Mouse (Mus musculus): ENCODE data around the gene Tnr. TPM values are rescaled to one million over a fixed set of nuclear protein-coding genes. Genes with fewer than 3 reads are reported as not detected.

Gene Tnr
- total RNA-seq (2012; rRNA removed), result not detected in 2 replicates
- not detected in 2 replicates for total RNA-seq (2014; rRNA removed)
- polyA plus RNA-seq (2012; ENCODE audit: insufficient read length, low read depth), result not detected in 2 replicates

- H3K27me3 ChIP-seq (replicated peaks), result peaks cover 80% of the 10 kb centered on the region
- dilution Hi-C loops (cut with MboI; ENCODE audit: extremely low pct_ligation_motif_present, extremely low pct_unique_long_range_greater_than_20kb, low sequenced_read_pairs) (no loop called here), in situ Hi-C loops (cut with MboI; ENCODE audit: low pct_ligation_motif_present, low pct_unique_long_range_greater_than_20kb, low sequenced_read_pairs) (no loop called here)
- no peak for TF ChIP-seq ZC3H11A (IDR thresholded peaks at IDR 0.05; ENCODE audit: low read depth, low read length)
- peak; percentile 47 for TF ChIP-seq RAD21 (IDR thresholded peaks at IDR 0.05; ENCODE audit: low read depth, low read length)
- TF ChIP-seq CTCF (conservative IDR thresholded peaks at IDR 0.05 in 1 of 2, IDR thresholded peaks at IDR 0.05 in 1 of 2; ENCODE audit: low read depth in 2 of 2, low read length in 2 of 2), result peak; percentile 33 to 70; a peak in 2 of 4 replicates
- TF ChIP-seq CHD1 (IDR thresholded peaks at IDR 0.05; ENCODE audit: low read depth, low read length), result no peak
- TF ChIP-seq ZNF384 (IDR thresholded peaks at IDR 0.05; ENCODE audit: low read depth, low read length), result peak; percentile 21; the same call in 1 of the 2 replicates
- TF ChIP-seq SMC3 (IDR thresholded peaks at IDR 0.05; ENCODE audit: low read depth, low read length), result peak; percentile 60
- H3K27ac ChIP-seq (ENCODE audit: insufficient read depth, low read depth), result no peak within 1 kb of the TSS
- peaks cover 4% of the 10 kb centered on the region for H3K9me3 ChIP-seq (replicated peaks; ENCODE audit: low read length)
- H3K9ac ChIP-seq (ENCODE audit: insufficient read depth, low read depth), result no peak within 1 kb of the TSS
- H3K79me2 ChIP-seq (replicated peaks; ENCODE audit: control insufficient read depth, extremely low read depth, insufficient read depth, poor library complexity, severe bottlenecking), result no peaks in the 10 kb centered on the region
- H3K4me2 ChIP-seq (ENCODE audit: insufficient read depth, low read depth, poor library complexity, severe bottlenecking), result no peak within 1 kb of the TSS
- no peaks in the 10 kb centered on the region for H3K4me1 ChIP-seq (ENCODE audit: control insufficient read depth in 1 of 2, insufficient read depth in 2 of 2)
- no peak within 1 kb of the TSS for H3K4me3 ChIP-seq (replicated peaks in 1 of 3; ENCODE audit: low read depth in 2 of 3, low read length in 2 of 3, poor library complexity in 1 of 3)
- no peaks in the 10 kb centered on the region for H3K36me3 ChIP-seq (replicated peaks in 1 of 2; ENCODE audit: control insufficient read depth in 1 of 2, insufficient read depth in 1 of 2, low read length in 1 of 2)
- peak; percentile 40 for DNase-seq (ENCODE audit: extremely low read depth)
Measured at GRCm38 (mm10) chr1:159523578-159523977, at the start of gene Tnr. Gene Tnr, plus strand, starts transcription at chr1:159523769.

GRCm38 (mm10) chr1:159489853-159490435, 33.6 kb upstream of the Tnr start:
- Histone ChIP-seq H3K4me3 (replicated peaks in 1 of 3; ENCODE audit: low read depth in 2 of 3, low read length in 2 of 3, poor library complexity in 1 of 3) (no peak overlapping the region), H3K9me3 (replicated peaks; ENCODE audit: low read length) (no peaks in the 10 kb centered on the region), H3K9ac (ENCODE audit: insufficient read depth, low read depth) (no peak overlapping the region), H3K27me3 (replicated peaks) (peaks cover 92% of the 10 kb centered on the region), H3K4me1 (ENCODE audit: control insufficient read depth in 1 of 2, insufficient read depth in 2 of 2) (no peaks in the 10 kb centered on the region), H3K79me2 (replicated peaks; ENCODE audit: control insufficient read depth, extremely low read depth, insufficient read depth, poor library complexity, severe bottlenecking) (no peaks in the 10 kb centered on the region), H3K36me3 (replicated peaks in 1 of 2; ENCODE audit: control insufficient read depth in 1 of 2, insufficient read depth in 1 of 2, low read length in 1 of 2) (no peaks in the 10 kb centered on the region), H3K27ac (ENCODE audit: insufficient read depth, low read depth) (no peak overlapping the region), H3K4me2 (ENCODE audit: insufficient read depth, low read depth, poor library complexity, severe bottlenecking) (no peak overlapping the region)
- TF ChIP-seq USF2 (conservative IDR thresholded peaks at IDR 0.05; ENCODE audit: low read depth, low read length) (0 out of 2 replicates have a peak, but pooled peaks have one; percentile 20), USF1 (IDR thresholded peaks at IDR 0.05; ENCODE audit: low read depth, low read length) (peak; percentile 19; the same call in 1 of the 2 replicates), SMC3 (IDR thresholded peaks at IDR 0.05; ENCODE audit: low read depth, low read length) (no peak)
- in situ Hi-C loops (cut with MboI; ENCODE audit: low pct_ligation_motif_present, low pct_unique_long_range_greater_than_20kb, low sequenced_read_pairs) (no loop called here), dilution Hi-C loops (cut with MboI; ENCODE audit: extremely low pct_ligation_motif_present, extremely low pct_unique_long_range_greater_than_20kb, low sequenced_read_pairs) (no loop called here)
- no peak for DNase-seq (ENCODE audit: extremely low read depth)

GRCm38 (mm10) chr1:159492536-159492935, 31.0 kb upstream of the Tnr start:
- no peak for DNase-seq (ENCODE audit: extremely low read depth)
- Histone ChIP-seq H3K36me3 (replicated peaks in 1 of 2; ENCODE audit: control insufficient read depth in 1 of 2, insufficient read depth in 1 of 2, low read length in 1 of 2) (no peaks in the 10 kb centered on the region), H3K9me3 (replicated peaks; ENCODE audit: low read length) (no peaks in the 10 kb centered on the region), H3K27ac (ENCODE audit: insufficient read depth, low read depth) (no peak overlapping the region), H3K4me3 (replicated peaks in 1 of 3; ENCODE audit: low read depth in 2 of 3, low read length in 2 of 3, poor library complexity in 1 of 3) (no peak overlapping the region), H3K79me2 (replicated peaks; ENCODE audit: control insufficient read depth, extremely low read depth, insufficient read depth, poor library complexity, severe bottlenecking) (no peaks in the 10 kb centered on the region), H3K4me2 (ENCODE audit: insufficient read depth, low read depth, poor library complexity, severe bottlenecking) (no peak overlapping the region), H3K9ac (ENCODE audit: insufficient read depth, low read depth) (no peak overlapping the region), H3K4me1 (ENCODE audit: control insufficient read depth in 1 of 2, insufficient read depth in 2 of 2) (no peaks in the 10 kb centered on the region), H3K27me3 (replicated peaks) (peaks cover 94% of the 10 kb centered on the region)
- dilution Hi-C loops (cut with MboI; ENCODE audit: extremely low pct_ligation_motif_present, extremely low pct_unique_long_range_greater_than_20kb, low sequenced_read_pairs) (no loop called here), in situ Hi-C loops (cut with MboI; ENCODE audit: low pct_ligation_motif_present, low pct_unique_long_range_greater_than_20kb, low sequenced_read_pairs) (no loop called here)
- TF ChIP-seq IRF4 (IDR thresholded peaks at IDR 0.05; ENCODE audit: low read depth, low read length) (no peak), MXI1 (IDR thresholded peaks at IDR 0.05; ENCODE audit: low read depth, low read length) (no peak), MAZ (IDR thresholded peaks at IDR 0.05; ENCODE audit: low read depth, low read length) (no peak), POLR2A (IDR thresholded peaks at IDR 0.05; ENCODE audit: low read depth, low read length) (no peak), GABPA (IDR thresholded peaks at IDR 0.05; ENCODE audit: insufficient replicate concordance, low read depth, low read length) (no peak), MAFK (IDR thresholded peaks at IDR 0.05; ENCODE audit: insufficient replicate concordance, low read length) (no peak), EP300 (IDR thresholded peaks at IDR 0.05; ENCODE audit: low read length) (no peak), ZMIZ1 (IDR thresholded peaks at IDR 0.05; ENCODE audit: low read depth, low read length) (no peak), CHD2 (IDR thresholded peaks at IDR 0.05; ENCODE audit: low read length) (no peak), ZKSCAN1 (IDR thresholded peaks at IDR 0.05; ENCODE audit: borderline replicate concordance, low read depth, low read length) (no peak), MAX (IDR thresholded peaks at IDR 0.05; ENCODE audit: low read length) (no peak), BHLHE40 (IDR thresholded peaks at IDR 0.05; ENCODE audit: low read depth, low read length) (no peak), NRF1 (IDR thresholded peaks at IDR 0.05; ENCODE audit: low read depth, low read length) (no peak), E2F4 (IDR thresholded peaks at IDR 0.05; ENCODE audit: insufficient replicate concordance, low read depth, low read length) (no peak)

Measured in CH12.LX (cell line).